ENCODE assay signal across 16 mouse cellular contexts in the genomic region with DNA sequence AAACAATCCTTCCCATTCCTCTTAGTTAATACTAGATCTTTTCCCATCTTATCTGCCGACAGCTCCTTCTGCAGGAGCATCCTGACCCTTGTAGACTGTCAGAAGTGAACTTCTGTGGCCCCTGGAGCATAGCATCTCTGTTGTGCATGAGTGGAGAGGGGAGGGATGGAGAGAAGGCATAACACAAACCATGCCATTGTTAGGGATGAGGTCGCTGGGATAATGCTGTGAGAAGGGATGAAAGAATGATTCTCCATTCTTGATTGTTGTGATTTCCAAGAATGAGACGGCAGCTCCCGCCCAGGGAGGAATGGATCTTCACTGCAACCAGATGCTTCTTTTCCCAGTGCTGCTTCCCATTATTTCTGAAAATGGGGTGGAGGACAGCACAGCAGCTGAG.
DNase-seq lines count a peak whose midpoint lies in the region; ATAC-seq and TF ChIP-seq lines count a peak whose summit lies in the region.
"Had no signal": no experiment of that assay in that cellular context is flagged by ENCODE, and none has a peak within 500 bp of the region (broad histone marks: within the 10 kb centered on the region; RNA-seq: fewer than 3 reads in every experiment).

No protein-coding gene starts in this region.

- H3K9ac ChIP-seq in kidney, embryonic 16.5 days (replicated peaks; ENCODE audit: low read length) = no peak overlapping the region
- H3K9ac ChIP-seq in embryonic facial prominence, embryonic 14.5 days (ENCODE audit: low read depth, low read length) = no peak overlapping the region
- H3K9ac ChIP-seq: embryonic facial prominence, embryonic 13.5 days; hindbrain, embryonic 12.5 days; midbrain, embryonic 15.5 days; stomach, embryonic 15.5 days had no signal

- H3K36me3 ChIP-seq in kidney, embryonic 16.5 days (ENCODE audit: insufficient read depth, low read length) = 0 out of 2 replicates have a peak, but pooled peaks cover 4% of the 10 kb centered on the region
- peaks cover 16% of the 10 kb centered on the region for H3K36me3 ChIP-seq in G1E (replicated peaks)
- H3K36me3 ChIP-seq in embryonic facial prominence, embryonic 14.5 days (ENCODE audit: control insufficient read depth, insufficient read depth, low read length) = no peaks in the 10 kb centered on the region
- H3K36me3 ChIP-seq: embryonic facial prominence, embryonic 13.5 days; hindbrain, embryonic 12.5 days; midbrain, embryonic 15.5 days; stomach, embryonic 15.5 days had no signal

- no peak for TF ChIP-seq CTCF in gastrocnemius, adult 2 months (IDR thresholded peaks at IDR 0.05)
- TF ChIP-seq CTCF in G1E (IDR thresholded peaks at IDR 0.05; ENCODE audit: low read depth, low read length) = no peak

- no peaks in the 10 kb centered on the region for H3K27me3 ChIP-seq in kidney, embryonic 16.5 days (ENCODE audit: insufficient read depth, low read length)
- H3K27me3 ChIP-seq in G1E (ENCODE audit: insufficient read depth, low read length) = no peaks in the 10 kb centered on the region
- H3K27me3 ChIP-seq in embryonic facial prominence, embryonic 14.5 days (replicated peaks; ENCODE audit: control insufficient read depth, insufficient read depth, low read length) = no peaks in the 10 kb centered on the region
- H3K27me3 ChIP-seq: embryonic facial prominence, embryonic 13.5 days; hindbrain, embryonic 12.5 days; midbrain, embryonic 15.5 days; stomach, embryonic 15.5 days had no signal

- H3K4me3 ChIP-seq in gastrocnemius, adult 2 months = no peak overlapping the region
- H3K4me3 ChIP-seq in kidney, embryonic 16.5 days (ENCODE audit: low read length) = no peak overlapping the region
- H3K4me3 ChIP-seq in G1E (ENCODE audit: low read depth, low read length) = peak overlapping the region; percentile 15; the same call in 1 of the 2 replicates
- H3K4me3 ChIP-seq in embryonic facial prominence, embryonic 14.5 days (ENCODE audit: low read depth, low read length) = no peak overlapping the region
- H3K4me3 ChIP-seq: embryonic facial prominence, embryonic 13.5 days; hindbrain, embryonic 12.5 days; midbrain, embryonic 15.5 days; stomach, embryonic 15.5 days had no signal

- intact Hi-C loops in gastrocnemius, adult 2 months (cut with DNase I) = no loop called here
- intact Hi-C loops in gastrocnemius, postnatal 14 days (cut with DNase I; ENCODE audit: low total_unique reads) = no loop called here

- H3K4me2 ChIP-seq in kidney, embryonic 16.5 days (replicated peaks; ENCODE audit: low read depth, low read length) = no peak overlapping the region
- H3K4me2 ChIP-seq in embryonic facial prominence, embryonic 14.5 days (ENCODE audit: low read depth, low read length) = no peak overlapping the region
- H3K4me2 ChIP-seq: embryonic facial prominence, embryonic 13.5 days; hindbrain, embryonic 12.5 days; midbrain, embryonic 15.5 days; stomach, embryonic 15.5 days had no signal

- H3K9me3 ChIP-seq in kidney, embryonic 16.5 days (ENCODE audit: low read length) = no peaks in the 10 kb centered on the region
- H3K9me3 ChIP-seq in G1E (replicated peaks) = no peaks in the 10 kb centered on the region
- H3K9me3 ChIP-seq in embryonic facial prominence, embryonic 14.5 days (ENCODE audit: control insufficient read depth, low read length) = no peaks in the 10 kb centered on the region
- H3K9me3 ChIP-seq: embryonic facial prominence, embryonic 13.5 days; hindbrain, embryonic 12.5 days; midbrain, embryonic 15.5 days; stomach, embryonic 15.5 days had no signal

- peaks cover 15% of the 10 kb centered on the region for H3K4me1 ChIP-seq in kidney, embryonic 16.5 days (ENCODE audit: insufficient read depth, low read length)
- H3K4me1 ChIP-seq in G1E (ENCODE audit: insufficient read depth, low read depth, low read length) = peaks cover 68% of the 10 kb centered on the region
- no peaks in the 10 kb centered on the region for H3K4me1 ChIP-seq in embryonic facial prominence, embryonic 14.5 days (ENCODE audit: control insufficient read depth, insufficient read depth, low read length)
- H3K4me1 ChIP-seq: stomach, embryonic 15.5 days had no signal

- peak; percentile 76 for ATAC-seq in kidney, embryonic 16.5 days (ENCODE audit: low FRiP score, low TSS enrichment)
- no peak for ATAC-seq in G1E (ENCODE audit: extremely low read depth, insufficient number of reproducible peaks, low FRiP score, poor library complexity, severe bottlenecking)
- no peak for ATAC-seq in embryonic facial prominence, embryonic 14.5 days (ENCODE audit: low read depth)
- ATAC-seq: midbrain, embryonic 15.5 days had no signal

- DNase-seq in gastrocnemius, adult 2 months = no peak
- DNase-seq in gastrocnemius, postnatal 14 days = no peak
- DNase-seq in kidney, postnatal 14 days = no peak
- DNase-seq in G1E (ENCODE audit: low spot score) = no peak
- DNase-seq in embryonic facial prominence, embryonic 14.5 days (ENCODE audit: low spot score) = peak; percentile 22
- DNase-seq in ovary, adult 18-20 months (ENCODE audit: low spot score) = no peak
- DNase-seq in cerebellum, adult 11 months = no peak
- DNase-seq: cerebellum, adult 9-11 months; heart, adult 11 months; lung, postnatal 10 days; thymus, postnatal 36 days had no signal

- H3K27ac ChIP-seq in gastrocnemius, adult 2 months = peak overlapping the region; percentile 43
- H3K27ac ChIP-seq in kidney, embryonic 16.5 days (ENCODE audit: low read length) = 0 out of 2 replicates have a peak overlapping the region, but pooled peaks have one; percentile 16
- H3K27ac ChIP-seq in embryonic facial prominence, embryonic 14.5 days (replicated peaks; ENCODE audit: low read depth, low read length) = no peak overlapping the region
- H3K27ac ChIP-seq: embryonic facial prominence, embryonic 13.5 days; hindbrain, embryonic 12.5 days; midbrain, embryonic 15.5 days; stomach, embryonic 15.5 days had no signal

- 27% methylated on average over 4 of the region's 4 CpGs for WGBS in kidney, embryonic 16.5 days
- 21% methylated on average over 4 of the region's 4 CpGs for WGBS in embryonic facial prominence, embryonic 14.5 days
